Mouse (Mus musculus) gastrocnemius, postnatal 4 days (tissue): ENCODE results near the gene Hspa4. TPM values are rescaled to one million over a fixed set of nuclear protein-coding genes. Genes with fewer than 3 reads are reported as not detected.
"Not testable (repeated sequence)": the region's sequence is repeated elsewhere in the genome, so short reads cannot be mapped to it uniquely, and the experiment has no call there.

ENCODE experiments used
- DNase-seq, 2 experiments: peaks; one replicate each; pipeline ENCODE4 v3.0.0; 2021 to 2022; ENCODE audit warnings: low spot score in 2 of 2, mixed read lengths in 2 of 2
- long read RNA-seq, 2 experiments: library from polyadenylated mRNA; stranded (forward); transcript quantifications; one replicate each; pipeline ENCODE4 v2.0.0; 2021
- total RNA-seq, 2 experiments: library from RNA; stranded (reverse); gene quantifications; 2 replicates each; pipeline ENCODE4 v1.2.3; 2021

The Hspa4 gene
- 100 to 1,000 TPM; 107 to 124 TPM for total RNA-seq
- long read RNA-seq, experiment 1, full-length matches to known transcripts: 101 of 118 reads
- long read RNA-seq, experiment 1, partial matches to known transcripts: 4 of 118 reads
- long read RNA-seq, experiment 1, other reads (novel, unspliced or antisense): 13 of 118 reads
- long read RNA-seq, experiment 2, full-length matches to known transcripts: 152 of 180 reads
- long read RNA-seq, experiment 2, partial matches to known transcripts: 6 of 180 reads
- long read RNA-seq, experiment 2, other reads (novel, unspliced or antisense): 22 of 180 reads

DNA sequence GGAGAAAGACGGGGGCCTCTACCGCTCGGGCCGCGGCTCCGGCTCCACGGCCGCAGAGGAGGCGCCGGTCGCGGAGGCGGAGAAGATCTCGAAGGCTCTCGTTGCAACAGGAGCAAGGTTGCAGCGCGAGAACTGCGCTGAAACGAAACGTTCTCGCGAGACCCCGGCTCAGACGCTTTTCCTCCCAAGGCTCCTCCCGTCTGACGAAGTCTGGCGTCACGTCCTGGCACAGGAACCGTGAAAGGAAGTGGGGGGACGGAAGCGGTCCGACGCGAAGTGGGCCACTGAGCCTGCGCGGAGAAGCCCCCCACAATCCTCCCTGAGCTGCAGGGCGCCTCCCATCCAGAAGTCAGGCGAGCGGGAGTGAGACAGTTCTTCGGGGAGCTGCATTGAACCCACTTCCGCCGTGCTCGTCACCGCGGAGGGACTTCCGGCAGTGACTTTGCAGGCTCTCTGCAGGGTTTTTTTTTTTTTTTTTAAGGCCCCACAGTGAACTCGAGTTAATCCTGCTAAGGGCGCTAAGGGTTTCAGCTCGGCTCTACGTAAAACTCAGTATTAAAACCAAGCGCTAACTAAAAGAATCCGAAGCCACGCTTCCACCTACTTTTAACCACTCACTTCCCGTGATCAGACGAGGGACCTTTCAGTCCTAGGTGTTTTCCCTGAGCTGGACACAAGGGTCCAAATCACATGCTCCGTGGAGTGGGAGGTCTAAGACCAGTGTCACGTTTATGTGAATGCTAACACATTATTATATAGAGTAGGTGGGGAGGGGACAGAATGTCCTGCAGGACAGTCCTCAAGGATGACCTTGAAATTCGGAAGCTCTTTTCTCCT lies at the start of gene Hspa4:
Gene Hspa4 (minus strand): TSS at position 128 of the 837 bp plus-strand sequence.
- DNase-seq: peak; percentile 95 to 99

DNA sequence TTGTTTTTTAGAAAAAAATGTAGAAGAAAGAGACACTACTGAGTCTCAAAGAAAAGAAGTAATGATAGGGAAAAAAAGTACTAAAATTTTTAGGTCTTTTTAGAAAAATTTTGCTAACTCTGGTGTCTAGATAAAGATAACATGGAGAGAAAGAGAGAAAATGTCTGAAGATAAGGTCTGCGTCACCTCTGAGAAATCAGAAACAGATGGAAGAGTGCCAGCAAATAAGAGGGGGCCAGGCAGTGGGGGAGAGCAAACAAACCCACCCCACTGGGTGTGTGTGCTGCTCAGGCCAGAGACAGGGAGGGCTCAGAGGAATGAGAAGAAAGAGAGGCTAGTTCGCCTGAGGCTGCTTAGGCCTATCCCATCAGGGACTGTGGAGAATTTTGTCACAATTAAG lies 45.5 kb upstream of the Hspa4 start:
- no peak for DNase-seq

DNA sequence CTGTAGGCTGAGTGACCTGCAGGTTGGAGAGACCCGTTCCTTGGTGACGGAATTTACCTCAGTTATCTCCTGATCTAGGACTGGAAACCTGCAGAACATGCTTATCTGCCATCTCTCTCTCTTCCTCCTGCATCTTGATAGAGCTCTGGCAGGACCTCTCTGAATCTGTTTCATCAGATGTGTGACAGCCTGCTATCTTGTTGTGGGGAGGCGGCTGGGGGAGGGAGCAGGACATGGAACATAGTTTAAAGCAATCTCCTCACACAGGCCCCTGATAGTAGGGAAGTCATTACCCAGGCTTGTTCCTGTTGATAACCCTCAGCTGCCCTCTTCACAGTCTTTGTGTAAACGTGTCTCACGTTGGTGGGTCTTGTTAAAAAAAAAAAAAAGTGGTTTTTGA lies 45.1 kb upstream of the Hspa4 start:
- no peak for DNase-seq

DNA sequence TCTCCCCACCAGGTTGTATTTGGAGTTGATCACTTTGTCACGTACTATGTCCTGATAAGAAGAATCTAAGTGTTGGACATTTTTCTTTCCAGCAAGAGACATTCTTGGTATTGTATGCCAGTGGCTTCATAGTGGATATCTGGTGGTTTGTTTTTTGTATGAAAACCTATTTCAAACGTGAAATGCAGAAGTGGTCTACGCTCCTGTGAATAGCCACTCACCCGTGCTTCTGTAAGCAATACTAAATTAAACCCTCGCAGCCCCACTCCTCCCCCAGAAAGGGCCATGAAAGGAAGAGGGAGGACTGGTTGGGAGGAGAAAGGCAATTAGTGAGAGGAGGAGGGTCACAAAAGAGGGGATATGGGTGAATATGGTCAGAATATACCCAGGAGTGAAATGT lies 42.5 kb upstream of the Hspa4 start:
- no peak for DNase-seq

DNA sequence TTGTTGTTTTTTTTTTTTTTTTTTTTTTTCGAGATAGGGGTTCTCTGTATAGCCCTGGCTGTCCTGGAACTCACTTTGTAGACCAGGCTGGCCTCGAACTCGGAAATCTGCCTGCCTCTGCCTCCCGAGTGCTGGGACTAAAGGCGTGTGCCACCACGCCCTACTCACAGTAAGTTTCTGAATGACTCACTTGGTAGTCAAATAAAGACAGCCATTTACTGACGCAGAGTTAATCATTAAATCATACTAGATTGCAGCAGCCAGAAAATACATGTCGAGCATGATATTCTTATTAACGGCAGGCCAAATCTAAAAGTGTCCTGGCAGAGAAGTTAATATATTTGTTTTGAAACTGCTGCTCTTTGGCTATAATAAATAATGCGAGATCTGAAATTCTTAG lies 40.8 kb upstream of the Hspa4 start:
- not testable (repeated sequence) for DNase-seq

- DNase-seq: no peak
Observed at GRCm38 (mm10) chr11:53337684-53338083, 37.4 kb upstream of the Hspa4 start.

- DNase-seq: no peak
Observed at GRCm38 (mm10) chr11:53336924-53337323, 36.7 kb upstream of the Hspa4 start.

- no peak for DNase-seq
Observed at GRCm38 (mm10) chr11:53336182-53336571, 35.9 kb upstream of the Hspa4 start.

GRCm38 (mm10) chr11:53335505-53336181 lies 35.4 kb upstream of the Hspa4 start:
- DNase-seq: no peak

DNA sequence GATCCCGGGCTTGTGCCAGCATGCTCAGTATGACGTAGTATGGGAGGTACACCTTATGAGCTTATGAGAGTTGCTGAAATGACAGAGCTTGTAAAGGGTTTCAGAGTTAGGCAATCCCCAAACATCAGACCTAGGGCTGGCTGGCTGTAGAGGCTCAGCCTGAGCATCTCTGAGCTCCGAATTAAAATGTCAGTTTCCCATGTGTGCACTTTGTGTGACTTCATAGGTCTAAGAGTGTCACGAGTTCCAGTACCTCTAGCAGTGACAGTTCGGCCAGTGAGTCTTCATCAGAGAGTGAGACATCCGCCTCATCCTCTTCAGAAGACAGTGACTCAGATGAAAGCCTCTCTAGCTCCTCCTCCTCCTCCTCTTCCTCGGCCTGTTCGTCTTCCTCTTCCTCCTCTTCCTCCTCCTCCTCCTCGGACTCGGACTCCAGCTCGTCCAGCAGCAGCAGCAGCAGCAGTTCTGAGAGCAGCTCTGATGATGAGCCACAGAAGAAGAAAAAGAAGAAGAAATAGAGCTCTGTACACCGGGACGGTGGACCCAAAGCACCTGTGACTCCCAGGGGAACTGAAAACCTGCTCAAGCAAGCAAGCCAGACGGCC lies 31.9 kb upstream of the Hspa4 start:
- no peak for DNase-seq

GRCm38 (mm10) chr11:53331121-53331520 lies 30.9 kb upstream of the Hspa4 start:
- no peak for DNase-seq

DNA sequence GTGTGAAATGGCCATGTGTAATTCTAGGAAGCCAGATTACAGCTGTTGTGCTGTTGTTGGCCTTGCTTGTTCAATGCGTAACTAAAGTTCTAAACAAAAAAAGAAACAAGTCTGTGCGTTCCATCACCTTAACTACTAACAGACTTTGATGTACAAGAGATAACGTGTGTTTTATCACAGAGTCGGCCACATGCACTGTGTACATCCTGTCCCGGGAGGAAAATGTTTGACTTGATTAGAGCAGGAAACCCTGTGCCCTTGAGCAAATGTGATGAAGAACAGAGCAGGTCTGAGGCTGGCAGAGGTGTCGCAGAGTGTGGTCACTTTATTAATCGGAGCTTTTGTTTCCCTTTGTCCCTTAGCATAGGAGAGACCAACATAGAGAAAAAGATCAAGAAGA lies 30.1 kb upstream of the Hspa4 start:
- no peak for DNase-seq

DNA sequence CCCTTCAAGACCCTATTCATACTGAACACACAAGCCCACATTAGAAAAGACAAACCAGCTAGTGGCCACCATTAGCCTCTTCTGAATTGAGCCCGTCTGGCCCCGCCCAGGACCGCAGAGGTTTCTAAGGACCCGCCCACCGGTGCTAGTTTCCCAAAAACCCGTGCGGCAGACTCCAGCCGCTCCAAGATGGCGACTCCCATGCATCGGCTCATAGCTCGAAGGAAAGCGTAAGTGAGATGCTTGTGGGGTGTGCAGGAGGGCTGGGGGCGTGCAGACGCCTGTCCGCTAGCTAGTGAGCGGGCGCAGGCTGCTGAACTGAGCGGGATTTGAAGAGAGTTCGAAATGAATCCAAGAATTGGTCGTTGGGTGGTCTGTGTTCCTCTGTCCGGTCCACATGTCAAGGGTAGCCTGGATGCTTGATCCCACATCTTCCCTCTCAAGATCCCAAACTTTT lies 24.3 kb upstream of the Hspa4 start, which contains the start of gene Zcchc10:
Gene Zcchc10 (plus strand): TSS at position 168 of the 457 bp plus-strand sequence.
- DNase-seq: peak; percentile 68 to 87

DNA sequence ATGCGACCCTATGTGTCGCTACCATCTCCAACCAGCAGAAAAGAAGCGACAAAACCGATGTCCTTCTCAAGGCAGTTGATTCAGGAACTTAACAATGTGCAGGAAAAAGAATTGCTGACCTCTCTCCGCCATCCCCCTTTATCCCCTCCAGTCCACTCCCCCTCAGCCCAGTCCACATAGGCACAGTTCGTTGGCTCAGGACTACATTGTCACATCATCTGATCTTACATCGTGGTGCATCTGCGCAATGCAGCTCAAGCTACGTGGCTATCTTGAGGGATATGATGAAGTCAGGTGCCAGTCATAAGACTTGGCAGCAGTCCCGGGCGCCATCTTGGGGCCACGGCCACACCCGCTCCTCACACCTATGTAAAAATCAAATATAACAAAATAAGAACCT lies 19.6 kb upstream of the Hspa4 start:
- not testable (repeated sequence) for DNase-seq

DNA sequence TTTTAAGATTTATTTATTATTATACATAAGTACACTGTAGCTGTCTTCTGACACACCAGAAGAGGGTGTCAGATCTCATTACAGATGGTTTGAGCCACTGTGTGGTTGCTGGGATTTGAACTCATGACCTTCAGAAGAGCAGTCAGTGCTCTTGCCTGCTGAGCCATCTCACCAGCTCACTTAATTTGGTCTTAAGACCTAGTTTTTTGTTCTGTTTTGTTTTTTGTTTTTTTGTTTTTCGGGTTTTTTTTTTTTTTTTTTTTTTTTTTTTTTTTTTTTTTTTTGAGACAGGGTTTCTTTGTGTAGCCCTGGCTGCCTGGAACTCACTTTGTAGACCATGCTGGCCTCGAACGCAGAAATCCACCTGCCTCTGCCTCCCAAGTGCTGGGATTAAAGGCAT lies 18.3 kb upstream of the Hspa4 start:
- DNase-seq: not testable (repeated sequence)

- DNase-seq: no peak
Observed at GRCm38 (mm10) chr11:53318041-53318440, 17.8 kb upstream of the Hspa4 start.

DNA sequence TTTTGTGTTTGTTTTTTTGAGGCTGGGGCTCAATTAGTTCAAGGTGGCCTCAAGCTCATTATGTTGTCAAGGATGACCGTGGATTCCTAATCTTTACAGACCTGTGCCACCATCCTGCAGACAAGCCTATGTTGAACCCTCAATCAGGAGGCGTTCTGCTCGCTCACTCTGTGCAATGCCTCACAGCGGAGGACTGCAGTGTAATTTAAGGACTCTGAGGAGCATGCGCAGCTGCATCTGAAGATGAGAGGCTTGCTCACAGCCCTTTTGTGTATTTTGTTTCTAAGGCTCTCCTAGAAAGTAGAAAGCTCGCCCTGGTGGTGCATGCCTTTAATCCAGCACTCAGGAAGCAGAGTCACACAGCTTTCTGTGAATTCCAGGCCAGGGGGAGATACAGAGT lies 16.7 kb upstream of the Hspa4 start:
- DNase-seq: no peak

DNA sequence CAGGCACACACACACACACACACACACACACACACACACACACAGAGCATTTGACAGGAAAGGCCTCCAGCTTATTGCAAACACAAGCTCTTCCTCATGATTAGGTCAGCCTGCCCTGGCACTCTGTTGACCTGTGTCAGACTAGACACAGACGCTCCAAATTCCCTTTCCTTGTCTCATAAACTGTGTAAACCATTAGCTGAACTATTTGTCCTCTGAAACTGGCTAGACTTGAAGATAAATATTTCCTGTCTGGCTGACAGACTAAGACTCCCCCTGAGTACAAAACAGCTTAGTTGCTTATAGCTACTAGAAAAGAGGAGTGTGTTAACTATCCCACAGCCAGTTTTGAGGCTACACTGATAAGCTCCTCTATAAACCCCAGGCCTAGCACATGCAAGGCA lies 14.5 kb upstream of the Hspa4 start:
- DNase-seq: no peak

DNA sequence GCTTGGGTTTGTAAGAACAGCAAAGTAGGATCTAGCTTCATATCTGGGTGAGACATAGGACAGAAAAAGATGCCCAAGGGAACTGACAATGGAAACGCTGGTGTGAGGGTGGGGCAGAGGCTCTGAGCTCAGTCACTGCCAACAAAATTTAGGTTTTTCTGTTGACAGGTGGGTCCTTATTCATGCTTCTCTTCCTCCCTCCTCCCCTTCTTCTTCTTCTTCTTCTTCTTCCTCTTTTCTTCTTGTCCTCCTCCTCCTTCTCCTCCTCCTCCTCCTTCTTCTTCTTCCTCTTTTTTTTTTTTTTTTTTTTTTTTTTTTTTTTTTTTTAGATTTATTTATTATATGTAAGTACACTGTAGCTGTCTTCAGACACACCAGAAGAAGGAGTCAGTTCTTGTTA lies 12.6 kb upstream of the Hspa4 start:
- not testable (repeated sequence) for DNase-seq

DNA sequence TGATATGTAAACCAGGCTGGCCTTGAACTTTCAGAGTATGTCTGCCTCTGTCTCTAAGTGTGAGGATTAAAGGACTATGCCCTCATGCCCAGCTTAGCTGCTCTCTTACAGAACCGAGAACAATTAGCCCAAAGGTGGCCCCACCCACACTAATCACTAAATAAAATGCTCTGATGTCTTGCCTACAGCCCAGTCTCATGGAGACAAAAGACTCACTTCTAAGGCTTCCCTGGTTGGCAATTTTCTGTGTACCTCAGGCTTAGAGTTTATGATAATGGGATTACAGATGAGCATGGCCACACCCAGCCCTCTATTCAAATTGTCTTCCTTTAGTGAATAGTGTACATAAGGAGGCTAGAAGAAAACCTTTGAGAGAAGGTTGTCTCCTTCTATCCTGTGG lies 11.1 kb upstream of the Hspa4 start:
- no peak for DNase-seq

DNA sequence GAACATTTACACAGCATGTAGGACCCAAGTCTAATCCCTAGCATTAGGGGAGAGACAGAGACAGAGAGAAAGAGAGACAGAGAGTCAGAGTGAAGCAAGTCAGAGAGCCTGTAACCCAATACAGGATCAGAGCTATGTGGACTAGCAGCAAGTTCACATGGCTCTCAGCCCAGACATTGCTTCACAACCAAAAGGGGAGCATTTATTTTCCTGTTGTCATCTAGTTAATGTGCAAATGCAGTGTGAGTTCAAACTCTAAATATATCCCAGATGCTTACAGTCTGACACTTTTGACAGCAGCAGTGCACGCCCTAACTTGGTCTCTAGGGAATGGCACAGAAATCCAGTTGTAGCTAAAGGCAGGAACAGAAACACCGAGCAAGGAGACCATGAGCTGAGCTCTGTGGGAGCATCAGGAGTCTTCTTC lies 8.6 kb upstream of the Hspa4 start:
- peak in 1 of 2 experiments; percentile 72 for DNase-seq
